Mouse (Mus musculus) forebrain, postnatal 0 days (tissue): ENCODE results near the gene Gmeb1. TPM values are rescaled to one million over a fixed set of nuclear protein-coding genes. Genes with fewer than 3 reads are reported as not detected.
A peak's percentile ranks its signal among the peaks of the same experiment; 100 is the strongest.

Experiments used
- ATAC-seq: fragments of 200-750 bp; cut with Nextera tagmentation; 2 replicates; pipeline ENCODE4 v1.8.0; 2017; ENCODE audit warnings: mild to moderate bottlenecking, moderate library complexity
- DNase-seq: peaks from one replicate; pipeline ENCODE4 v3.0.0-alpha.2; 2015
- H3K27ac ChIP-seq: fragments of 300-500 bp; sonication (generic); 2 replicates; pipeline ENCODE4 v1.5.1; 2014; ENCODE audit warnings: low read depth, mild to moderate bottlenecking, antibody characterized with exemption, low read length, moderate library complexity, mixed read lengths
- H3K27me3 ChIP-seq: fragments of 300-500 bp; sonication (generic); 2 replicates; pipeline ENCODE4 v1.6.1; 2014; ENCODE audit warnings: mild to moderate bottlenecking, low read length, mixed read lengths; ENCODE audit not compliant: insufficient read depth
- H3K36me3 ChIP-seq: fragments of 300-500 bp; sonication (generic); 2 replicates; pipeline ENCODE4 v1.6.1; 2014; ENCODE audit warnings: mild to moderate bottlenecking, moderate library complexity; ENCODE audit not compliant: insufficient read depth
- H3K4me1 ChIP-seq: fragments of 300-500 bp; sonication (generic); 2 replicates; pipeline ENCODE4 v1.6.1; 2014; ENCODE audit warnings: antibody characterized with exemption; ENCODE audit not compliant: insufficient read depth
- H3K4me2 ChIP-seq: fragments of 300-500 bp; sonication (generic); 2 replicates; pipeline ENCODE4 v1.6.1; 2014; ENCODE audit warnings: low read depth, mild to moderate bottlenecking, moderate library complexity
- H3K4me3 ChIP-seq: fragments of 300-500 bp; sonication (generic); 2 replicates; pipeline ENCODE4 v1.5.1; 2014; ENCODE audit warnings: low read depth, low read length, mixed read lengths
- H3K9ac ChIP-seq: fragments of 300-500 bp; sonication (generic); 2 replicates; pipeline ENCODE4 v1.6.1; 2014; ENCODE audit warnings: mild to moderate bottlenecking
- H3K9me3 ChIP-seq: fragments of 300-500 bp; sonication (generic); 2 replicates; pipeline ENCODE4 v1.6.1; 2016; ENCODE audit warnings: low read length
- CTCF ChIP-seq: sonication (generic); IDR thresholded peaks from 2 replicates; pipeline ENCODE4 v1.5.1; 2016; ENCODE audit warnings: antibody characterized with exemption, control low read depth, low read depth
- WGBS: fragments of 180-500 bp; shearing (Covaris S2); extraction: QIAGEN DNeasy Blood & Tissue Kit; methylation state at CpG from one replicate; pipeline ENCODE4 v1.1.7; 2014; 5-methylcytosine and 5-hydroxymethylcytosine counted together
- polyA plus RNA-seq: library from polyadenylated mRNA; unstranded; fragments of >200 nt; fragmentation: Nextera tagmentation; extraction: Ambion mirVana; gene quantifications from 2 replicates; pipeline ENCODE4 v1.2.1, GENCODE M21; 2015
- total RNA-seq: library from RNA; depleted of rRNA; stranded (reverse); fragments of >200 nt; gene quantifications from 2 replicates; pipeline ENCODE4 v1.2.3, GENCODE M21; 2014

Gene Gmeb1
- total and polyA plus RNA-seq, 2 experiments from 2014 or later = 21.3 to 34.0 TPM

- H3K4me2 ChIP-seq = peak overlapping the region; percentile 52
- H3K4me3 ChIP-seq = peak overlapping the region; percentile 33
- under 1% methylated on average over 35 of the region's 35 CpGs for WGBS
- H3K36me3 ChIP-seq = no peaks in the 10 kb centered on the region
- H3K27ac ChIP-seq = peak overlapping the region; percentile 87
- peak; percentile 72 for TF ChIP-seq CTCF
- H3K4me1 ChIP-seq = peaks cover 2% of the 10 kb centered on the region; the same call in 1 of the 2 replicates
- H3K9ac ChIP-seq = peak overlapping the region; percentile 60
- ATAC-seq = peak; percentile 74
- DNase-seq = peak; percentile 95
- H3K27me3 ChIP-seq = no peaks in the 10 kb centered on the region
- H3K9me3 ChIP-seq = no peaks in the 10 kb centered on the region
Observed at GRCm38 (mm10) chr4:132269740-132270560, 8.5 kb upstream of the Gmeb1 start.

GRCm38 (mm10) chr4:132268871-132269739, 7.7 kb upstream of the Gmeb1 start:
- H3K36me3 ChIP-seq = no peaks in the 10 kb centered on the region
- no peaks in the 10 kb centered on the region for H3K4me1 ChIP-seq
- no peak overlapping the region for H3K4me3 ChIP-seq
- WGBS = 12% methylated on average over 6 of the region's 6 CpGs
- H3K27me3 ChIP-seq = no peaks in the 10 kb centered on the region
- no peaks in the 10 kb centered on the region for H3K9me3 ChIP-seq
- DNase-seq (peak; percentile 20), ATAC-seq (no peak)
- H3K4me2 ChIP-seq = no peak overlapping the region
- no peak overlapping the region for H3K27ac ChIP-seq
- peak; percentile 47 for TF ChIP-seq CTCF
- no peak overlapping the region for H3K9ac ChIP-seq

- no peak for ATAC-seq
- Histone ChIP-seq H3K4me3 (no peak overlapping the region), H3K9me3 (no peaks in the 10 kb centered on the region), H3K36me3 (no peaks in the 10 kb centered on the region), H3K27me3 (no peaks in the 10 kb centered on the region), H3K27ac (no peak overlapping the region), H3K4me1 (no peaks in the 10 kb centered on the region), H3K9ac (no peak overlapping the region), H3K4me2 (no peak overlapping the region)
- no peak for TF ChIP-seq CTCF
- peak; percentile 18 for DNase-seq
- WGBS = 74% methylated on average over 3 of the region's 3 CpGs
Observed at GRCm38 (mm10) chr4:132266835-132267349, 5.5 kb upstream of the Gmeb1 start.

- peaks cover 13% of the 10 kb centered on the region; the same call in 1 of the 2 replicates for H3K4me1 ChIP-seq
- no peaks in the 10 kb centered on the region for H3K27me3 ChIP-seq
- WGBS = 95% methylated on average over 7 of the region's 7 CpGs
- no peak for TF ChIP-seq CTCF
- ATAC-seq (no peak), DNase-seq (no peak)
- no peak overlapping the region for H3K27ac ChIP-seq
- no peak overlapping the region for H3K4me2 ChIP-seq
- H3K4me3 ChIP-seq = no peak overlapping the region
- H3K36me3 ChIP-seq = no peaks in the 10 kb centered on the region
- no peaks in the 10 kb centered on the region for H3K9me3 ChIP-seq
- H3K9ac ChIP-seq = no peak overlapping the region
Observed at GRCm38 (mm10) chr4:132263313-132263712, 1.9 kb upstream of the Gmeb1 start.

- Histone ChIP-seq H3K9ac (no peak overlapping the region), H3K4me3 (no peak overlapping the region), H3K27ac (no peak overlapping the region), H3K9me3 (no peaks in the 10 kb centered on the region), H3K36me3 (no peaks in the 10 kb centered on the region), H3K4me1 (peaks cover 13% of the 10 kb centered on the region; the same call in 1 of the 2 replicates), H3K27me3 (no peaks in the 10 kb centered on the region), H3K4me2 (peak overlapping the region; percentile 75; the same call in 1 of the 2 replicates)
- no peak for TF ChIP-seq CTCF
- WGBS = 75% methylated on average over 5 of the region's 5 CpGs
- no peak for DNase-seq
- ATAC-seq = no peak
Observed at GRCm38 (mm10) chr4:132262358-132262616, 885 bp upstream of the Gmeb1 start.

- Histone ChIP-seq H3K4me3 (peak overlapping the region; percentile 86), H3K9ac (peak overlapping the region; percentile 87), H3K4me2 (peak overlapping the region; percentile 75), H3K27ac (peak overlapping the region; percentile 92), H3K4me1 (peaks cover 13% of the 10 kb centered on the region; the same call in 1 of the 2 replicates), H3K27me3 (no peaks in the 10 kb centered on the region), H3K9me3 (no peaks in the 10 kb centered on the region), H3K36me3 (no peaks in the 10 kb centered on the region)
- DNase-seq (peak; percentile 77), ATAC-seq (peak; percentile 87)
- WGBS = 3% methylated on average over 30 of the region's 64 CpGs
- TF ChIP-seq CTCF = no peak
Observed at GRCm38 (mm10) chr4:132260404-132261379, 710 bp downstream of the Gmeb1 start.
